Mouse (Mus musculus): ENCODE data around the gene Slc36a2. TPM values are rescaled to one million over a fixed set of nuclear protein-coding genes. Genes with fewer than 3 reads are reported as not detected.

Gene Slc36a2
- polyA plus RNA-seq, 1 experiment from 2014 or later, result 0.15 TPM

GRCm38 (mm10) chr11:55113209-55113860 lies 71.5 kb downstream of the Slc36a2 start:
- 0 out of 2 replicates have a peak, but pooled peaks cover 4% of the 10 kb centered on the region for H3K4me1 ChIP-seq (replicated peaks)
- no peaks in the 10 kb centered on the region for H3K9me3 ChIP-seq
- ATAC-seq (ENCODE audit: insufficient number of reproducible peaks, insufficient read depth, low FRiP score, low TSS enrichment, low read depth), result no peak
- 62% methylated on average over 7 of the region's 7 CpGs for WGBS
- H3K27ac ChIP-seq, result no peak overlapping the region
- H3K4me3 ChIP-seq (replicated peaks), result no peak overlapping the region
- no peaks in the 10 kb centered on the region for H3K36me3 ChIP-seq
- H3K4me2 ChIP-seq, result no peak overlapping the region
- H3K9ac ChIP-seq (replicated peaks), result no peak overlapping the region
- H3K27me3 ChIP-seq, result no peaks in the 10 kb centered on the region

DNA sequence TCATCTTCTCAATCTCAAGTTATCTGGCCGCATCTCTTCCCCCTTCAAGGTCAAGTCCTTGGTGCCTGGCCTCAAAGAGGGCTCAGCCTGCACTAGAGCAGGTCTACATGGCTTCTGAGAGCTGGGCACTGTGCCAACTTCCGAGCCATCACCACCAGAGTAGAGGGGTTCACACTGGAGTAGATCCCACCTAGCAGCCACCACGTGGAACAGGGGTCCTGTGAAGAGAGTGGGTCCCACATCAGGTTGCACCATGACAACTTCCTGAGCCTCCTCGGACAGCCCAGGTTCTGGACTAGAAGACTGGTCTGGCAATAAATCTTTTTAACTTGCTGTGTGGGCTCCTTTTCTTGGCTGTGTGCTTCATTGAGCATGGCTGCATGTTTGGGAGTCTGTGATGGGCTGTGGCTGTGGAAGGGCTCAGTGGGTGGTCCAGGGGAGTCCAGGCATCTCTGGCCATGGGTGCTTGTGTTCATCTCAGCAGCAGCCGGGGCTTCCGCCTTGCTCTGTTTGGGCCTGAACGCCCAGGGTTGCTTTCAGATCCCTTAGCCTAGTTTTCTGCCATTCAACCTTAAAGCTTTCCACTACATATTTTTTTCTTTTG lies 74.2 kb downstream of the Slc36a2 start:
- Histone ChIP-seq H3K27me3 (no peaks in the 10 kb centered on the region), H3K27ac (no peak overlapping the region)

GRCm38 (mm10) chr11:55109521-55110300 lies 75.2 kb downstream of the Slc36a2 start:
- 93% methylated on average over 7 of the region's 7 CpGs for WGBS
- Histone ChIP-seq H3K9ac (replicated peaks) (no peak overlapping the region), H3K27me3 (no peaks in the 10 kb centered on the region), H3K4me3 (replicated peaks) (no peak overlapping the region), H3K9me3 (no peaks in the 10 kb centered on the region), H3K4me2 (no peak overlapping the region), H3K4me1 (replicated peaks) (0 out of 2 replicates have a peak, but pooled peaks cover 4% of the 10 kb centered on the region), H3K36me3 (no peaks in the 10 kb centered on the region), H3K27ac (no peak overlapping the region)
- no peak for ATAC-seq (ENCODE audit: insufficient number of reproducible peaks, insufficient read depth, low FRiP score, low TSS enrichment, low read depth)

More for the DNA sequence above, 74.2 kb downstream of the Slc36a2 start:
- Histone ChIP-seq H3K4me1 (replicated peaks) (0 out of 2 replicates have a peak, but pooled peaks cover 4% of the 10 kb centered on the region), H3K9ac (replicated peaks) (no peak overlapping the region), H3K4me3 (replicated peaks) (no peak overlapping the region), H3K4me2 (no peak overlapping the region), H3K9me3 (no peaks in the 10 kb centered on the region), H3K36me3 (no peaks in the 10 kb centered on the region)
- 76% methylated on average over 7 of the region's 7 CpGs for WGBS
- no peak for ATAC-seq (ENCODE audit: insufficient number of reproducible peaks, insufficient read depth, low FRiP score, low TSS enrichment, low read depth)

Other genes starting within 250 kb of the Slc36a2 start
- 17.5 and 18.0 TPM in 2 replicates for gene Tnip1, start 222.2 kb downstream of the Slc36a2 start, polyA plus RNA-seq (2016; fragmentation: Nextera tagmentation; extraction: Ambion mirVana)
- 168 and 178 TPM in 2 replicates for gene Anxa6, start 151.6 kb downstream of the Slc36a2 start, polyA plus RNA-seq (2016; fragmentation: Nextera tagmentation; extraction: Ambion mirVana)
- gene Ccdc69, start 106.9 kb downstream of the Slc36a2 start, polyA plus RNA-seq (2016; fragmentation: Nextera tagmentation; extraction: Ambion mirVana), result 0.24 and 0.29 TPM in 2 replicates
- 10.9 and 11.1 TPM in 2 replicates for gene Gm2a, start 87.0 kb downstream of the Slc36a2 start, polyA plus RNA-seq (2016; fragmentation: Nextera tagmentation; extraction: Ambion mirVana)
- gene Slc36a3, start 33.4 kb downstream of the Slc36a2 start, polyA plus RNA-seq (2016; fragmentation: Nextera tagmentation; extraction: Ambion mirVana), result not detected in 2 replicates
- 1.5 and 1.6 TPM in 2 replicates for gene Slc36a1, start 19.3 kb upstream of the Slc36a2 start, polyA plus RNA-seq (2016; fragmentation: Nextera tagmentation; extraction: Ambion mirVana)
- gene Fat2, start 151.5 kb upstream of the Slc36a2 start, polyA plus RNA-seq (2016; fragmentation: Nextera tagmentation; extraction: Ambion mirVana), result 0.18 and 0.22 TPM in 2 replicates
- gene Sparc, start 238.1 kb upstream of the Slc36a2 start, polyA plus RNA-seq (2016; fragmentation: Nextera tagmentation; extraction: Ambion mirVana), result 444 and 488 TPM in 2 replicates

Data from limb, embryonic 12.5 days (tissue).